Mouse (Mus musculus) right cerebral cortex, postnatal 4 days (tissue): ENCODE measurements around the gene Tmem208.
A peak's percentile ranks its signal among the peaks of the same experiment; 100 is the strongest.

Experiments
- DNase-seq: peaks from one replicate; pipeline ENCODE4 v3.0.0-alpha.2; 2022

Tmem208 gene

GRCm38 (mm10) chr8:105326968-105327367, 814 bp downstream of the Tmem208 start:
- DNase-seq = no peak

DNA sequence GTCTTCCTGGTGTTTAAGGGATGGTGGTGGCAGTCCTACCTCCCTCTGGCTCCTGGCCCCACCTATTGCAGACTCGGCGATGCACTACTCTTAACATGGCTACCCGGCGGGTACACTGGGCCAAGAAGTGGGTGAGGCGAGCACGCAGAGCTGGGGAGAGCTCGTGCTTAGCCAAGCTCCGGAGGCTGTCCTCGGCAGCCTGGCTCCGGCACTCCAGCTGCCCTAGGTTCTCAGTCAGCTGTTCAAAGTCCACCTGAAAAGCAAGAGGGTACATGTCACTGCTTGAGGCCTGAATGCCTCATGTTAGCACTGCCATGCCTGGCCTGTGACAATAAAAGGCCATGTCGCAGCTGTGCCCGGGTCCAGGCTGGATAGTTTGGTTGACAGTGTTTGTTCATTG, 4.2 kb downstream of the Tmem208 start:
- DNase-seq = no peak

DNA sequence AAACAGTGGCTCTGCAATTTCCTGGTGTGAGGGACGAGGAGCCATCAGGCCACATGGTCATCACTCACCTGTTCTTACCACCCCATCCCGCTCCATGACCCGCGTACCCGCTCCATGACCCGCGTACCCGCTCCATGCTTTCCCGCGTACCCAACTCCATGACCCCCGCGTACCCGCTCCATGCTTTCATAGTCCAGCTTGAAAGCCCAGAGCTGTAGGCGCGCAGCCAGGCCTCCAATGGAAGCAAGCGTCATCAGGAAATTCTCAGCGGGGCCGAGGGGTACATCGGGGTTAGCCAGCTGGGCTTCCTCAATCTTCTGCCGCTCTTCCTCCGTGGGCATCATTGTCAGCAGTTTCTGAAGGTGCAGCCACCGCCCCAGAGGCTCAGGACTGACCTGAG, 5.3 kb downstream of the Tmem208 start:
- no peak for DNase-seq

DNA sequence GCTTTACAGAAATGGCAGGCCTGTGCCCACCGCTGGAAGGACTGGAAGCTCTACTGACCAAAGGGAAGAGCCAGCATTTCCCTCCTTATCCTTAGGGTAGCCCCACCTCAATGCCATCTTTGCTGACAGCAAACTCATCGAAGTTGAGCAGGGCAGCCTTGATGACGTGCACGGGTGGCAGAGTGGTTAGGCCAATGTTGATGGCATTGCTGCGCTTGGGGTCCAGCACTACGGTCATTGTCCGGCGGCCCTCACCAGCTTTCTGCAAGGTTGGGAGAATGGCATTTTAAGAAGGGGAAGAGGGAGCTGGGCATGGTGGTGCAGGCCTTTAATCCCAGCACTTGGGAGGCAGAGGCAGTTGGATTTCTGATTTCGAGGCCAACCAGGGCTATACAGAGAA, 5.8 kb downstream of the Tmem208 start:
- DNase-seq = no peak

DNA sequence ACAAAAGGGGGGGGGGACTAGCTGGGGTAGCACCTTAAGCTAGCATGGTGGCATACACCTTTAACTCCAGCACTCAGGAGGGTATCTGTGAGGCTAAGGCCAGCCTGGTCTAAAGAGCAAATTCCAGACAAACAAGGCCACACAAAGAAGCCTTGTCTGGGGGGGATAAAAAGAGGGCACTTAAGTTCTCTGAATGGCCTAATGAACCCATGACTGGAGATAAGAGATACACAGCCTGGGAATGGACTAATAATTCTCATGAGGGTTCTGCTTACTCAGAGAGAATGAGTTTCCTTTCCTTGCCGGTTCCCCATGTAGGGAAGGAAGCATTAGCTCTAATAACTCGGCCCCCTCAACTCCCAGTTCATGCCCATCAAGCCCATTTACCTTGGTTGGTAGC, 6.4 kb downstream of the Tmem208 start:
- DNase-seq = no peak

GRCm38 (mm10) chr8:105336373-105337130, 10.4 kb downstream of the Tmem208 start:
- no peak for DNase-seq

GRCm38 (mm10) chr8:105338992-105339391, 12.8 kb downstream of the Tmem208 start:
- no peak for DNase-seq

DNA sequence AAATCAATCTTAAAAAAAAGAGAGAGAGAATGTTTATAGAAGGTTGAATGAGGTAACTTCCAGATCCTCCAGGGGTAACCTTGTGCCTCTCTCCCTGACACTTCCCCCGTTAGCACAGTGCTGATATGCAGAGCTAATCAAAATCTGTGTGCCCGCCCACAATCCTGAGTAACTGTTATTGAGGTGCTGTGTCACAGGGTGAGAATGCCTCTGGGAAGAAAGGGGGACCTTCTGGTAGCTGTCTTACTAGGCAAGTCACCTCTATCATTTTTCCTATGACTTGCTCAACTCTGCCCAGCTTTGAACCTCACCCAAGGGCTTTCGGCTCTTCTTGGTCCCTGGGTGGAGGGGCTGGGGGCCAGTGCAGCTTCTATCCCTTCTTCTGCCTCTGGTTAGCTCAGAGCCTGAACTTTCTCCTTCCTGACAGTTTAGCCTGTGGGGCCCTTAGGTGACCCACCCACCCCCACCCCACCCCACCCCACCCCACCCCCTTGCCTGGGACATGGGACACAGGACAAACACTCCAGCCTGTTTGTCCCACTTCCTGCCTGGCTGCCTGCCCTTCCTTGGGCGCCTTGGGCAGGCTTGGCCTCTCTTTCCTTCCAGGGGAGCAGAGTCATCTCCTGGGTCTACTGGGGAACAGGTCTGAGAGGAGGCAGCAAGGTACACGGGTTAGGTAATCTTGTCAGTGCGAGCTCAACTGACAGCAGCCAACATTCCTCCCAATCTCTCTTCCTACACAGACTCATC, 13.9 kb downstream of the Tmem208 start:
- no peak for DNase-seq

DNA sequence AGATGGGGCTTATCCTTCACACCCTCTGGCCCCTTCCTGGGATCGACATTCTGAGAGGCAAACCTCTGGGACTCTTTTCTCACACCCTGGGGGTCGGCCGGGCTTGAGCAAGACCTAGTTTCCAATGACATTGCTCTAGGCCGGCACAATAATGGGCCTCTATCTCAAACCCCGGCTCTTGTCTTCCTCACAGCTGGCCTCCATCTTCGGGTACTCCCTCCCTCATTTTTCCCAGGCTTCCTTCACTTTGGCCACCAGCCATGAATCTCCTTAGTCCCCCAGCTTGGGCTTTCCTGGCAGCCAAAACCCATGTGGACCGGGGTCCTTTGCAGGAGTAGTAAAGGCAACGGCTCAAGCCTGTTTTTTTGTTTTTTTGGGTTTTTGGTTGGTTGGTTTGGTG, 15.2 kb downstream of the Tmem208 start:
- DNase-seq = no peak

DNA sequence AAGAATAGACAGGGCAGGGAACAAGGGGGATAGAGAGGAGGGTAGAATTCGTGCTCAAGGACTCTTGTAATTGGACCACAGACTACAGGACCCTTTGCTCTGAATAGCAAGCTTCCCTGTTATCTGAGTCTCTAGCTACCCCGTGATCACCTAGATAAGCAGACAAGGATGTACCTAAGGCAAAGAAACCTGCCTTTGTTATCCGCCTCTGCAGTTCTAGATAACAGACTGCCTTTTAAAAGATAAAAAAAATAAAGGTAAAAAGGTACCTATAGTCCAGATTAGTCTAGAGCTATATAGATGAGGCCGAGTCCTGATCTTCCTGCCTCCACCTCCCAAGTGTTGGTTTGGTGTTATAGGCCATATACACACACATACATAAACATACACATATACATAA, 16.6 kb downstream of the Tmem208 start:
- DNase-seq = no peak

DNA sequence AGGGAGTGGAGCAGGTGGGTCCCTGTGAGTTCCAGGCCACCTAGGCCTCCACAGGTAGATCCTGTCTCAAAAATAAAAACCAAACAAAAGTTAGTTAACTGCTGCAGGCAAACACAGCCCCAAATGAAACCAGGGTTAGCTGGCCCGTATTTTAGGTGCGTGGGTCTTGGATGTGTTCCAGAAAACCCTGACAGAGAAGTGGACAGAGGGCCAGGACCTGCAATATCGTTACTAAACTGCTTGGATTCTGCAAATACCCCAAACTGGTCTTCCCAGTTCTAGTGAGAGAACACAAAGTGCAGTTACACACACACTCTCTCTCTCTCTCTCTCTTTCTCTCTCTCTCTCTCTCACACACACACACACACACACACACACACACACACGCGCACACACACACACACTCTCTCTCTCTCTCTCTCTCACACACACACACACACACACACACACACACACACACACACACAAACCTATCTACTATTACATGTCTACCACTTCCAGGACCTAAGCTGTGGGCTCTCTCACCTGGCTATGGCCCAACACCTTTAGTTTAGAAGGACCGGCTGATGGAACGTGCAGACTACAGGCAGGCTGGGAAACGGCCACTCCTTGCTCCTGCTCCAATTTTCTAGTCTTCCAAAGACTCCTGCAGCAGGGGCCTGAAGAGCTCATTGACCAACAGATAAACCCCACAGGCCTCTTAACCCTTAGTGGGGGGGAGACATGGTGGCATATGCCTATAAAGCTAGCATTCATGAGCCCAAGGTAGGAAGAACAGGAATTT, 17.8 kb downstream of the Tmem208 start:
- no peak for DNase-seq

- no peak for DNase-seq
Measured at GRCm38 (mm10) chr8:105345061-105345975, 19.2 kb downstream of the Tmem208 start.

- DNase-seq = no peak
Measured at GRCm38 (mm10) chr8:105346611-105347427, 20.7 kb downstream of the Tmem208 start.

GRCm38 (mm10) chr8:105347428-105348221, 21.5 kb downstream of the Tmem208 start, which contains the start of gene Fhod1:
Gene Fhod1, minus strand, starts transcription at chr8:105347953.
- DNase-seq = peak; percentile 79

GRCm38 (mm10) chr8:105348450-105349095, 22.4 kb downstream of the Tmem208 start, which contains the start of gene Slc9a5:
Gene Slc9a5, plus strand, starts transcription at chr8:105348843.
- peak; percentile 66 for DNase-seq

DNA sequence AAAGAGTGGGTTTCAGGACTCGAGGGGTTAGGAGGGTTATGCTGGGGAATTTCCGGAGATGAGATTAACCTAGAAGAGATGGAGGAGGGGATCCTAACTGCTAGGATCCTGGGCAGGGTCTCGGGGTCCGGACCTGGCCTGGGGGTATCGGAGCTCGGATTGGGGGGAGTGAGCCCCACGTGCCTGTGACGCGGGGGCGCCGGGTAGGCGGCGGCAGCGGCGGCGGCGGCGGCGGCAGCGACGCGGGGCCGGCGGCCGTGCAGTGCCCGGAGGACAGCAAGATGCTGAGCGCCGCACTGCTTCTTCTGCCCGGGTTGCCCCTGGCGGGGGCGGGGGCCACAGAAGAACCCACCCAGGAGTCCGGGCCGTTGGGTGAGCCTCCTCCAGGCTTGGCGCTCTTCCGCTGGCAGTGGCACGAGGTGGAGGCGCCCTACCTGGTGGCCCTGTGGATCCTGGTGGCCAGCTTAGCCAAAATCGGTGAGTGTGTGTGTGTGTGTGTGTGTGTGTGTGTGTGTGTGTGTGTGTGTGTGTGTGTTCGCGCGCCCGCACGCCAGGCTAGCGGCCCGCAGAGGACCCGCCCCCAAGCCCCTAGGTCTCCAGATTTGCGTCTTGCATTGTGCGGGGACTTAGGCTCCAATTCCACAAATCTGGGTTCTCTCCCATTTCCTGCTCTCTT, 23.1 kb downstream of the Tmem208 start:
- DNase-seq = peak; percentile 63

GRCm38 (mm10) chr8:105350186-105350585, 24.0 kb downstream of the Tmem208 start:
- no peak for DNase-seq

- DNase-seq = no peak
Measured at GRCm38 (mm10) chr8:105353583-105354135, 27.5 kb downstream of the Tmem208 start.

DNA sequence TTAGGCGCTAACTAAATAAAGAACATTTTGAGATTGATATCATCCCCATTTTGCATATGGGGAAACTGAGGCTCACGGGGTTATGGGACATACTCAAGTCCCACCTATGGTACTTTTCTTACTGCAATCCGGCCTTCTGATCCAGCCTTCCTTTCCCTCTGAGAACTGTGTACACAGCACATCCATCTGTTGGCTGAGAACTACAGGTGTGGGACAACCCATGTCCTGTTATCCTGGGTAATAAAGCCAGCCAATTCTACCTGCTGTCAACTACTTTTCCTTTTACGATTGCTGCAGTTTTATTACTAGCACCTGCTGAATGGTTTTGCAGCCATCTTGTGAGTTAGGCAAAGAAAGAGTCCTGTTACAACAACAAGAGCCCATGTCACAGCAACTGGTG, 28.4 kb downstream of the Tmem208 start:
- DNase-seq = no peak
